Mouse (Mus musculus) kidney, postnatal 36 days (tissue): Measurements from ENCODE around the gene Nat8f2.
"Not testable (repeated sequence)": the region's sequence is repeated elsewhere in the genome, so short reads cannot be mapped to it uniquely, and the experiment has no call there.

Experiments used
- DNase-seq, 2 experiments: peaks; one replicate each; pipeline ENCODE4 v3.0.0; 2021 to 2022; ENCODE audit warnings: mixed read lengths in 2 of 2

Gene Nat8f2

GRCm38 (mm10) chr6:85863136-85863535, 5.8 kb downstream of the Nat8f2 start:
- no peak for DNase-seq

DNA sequence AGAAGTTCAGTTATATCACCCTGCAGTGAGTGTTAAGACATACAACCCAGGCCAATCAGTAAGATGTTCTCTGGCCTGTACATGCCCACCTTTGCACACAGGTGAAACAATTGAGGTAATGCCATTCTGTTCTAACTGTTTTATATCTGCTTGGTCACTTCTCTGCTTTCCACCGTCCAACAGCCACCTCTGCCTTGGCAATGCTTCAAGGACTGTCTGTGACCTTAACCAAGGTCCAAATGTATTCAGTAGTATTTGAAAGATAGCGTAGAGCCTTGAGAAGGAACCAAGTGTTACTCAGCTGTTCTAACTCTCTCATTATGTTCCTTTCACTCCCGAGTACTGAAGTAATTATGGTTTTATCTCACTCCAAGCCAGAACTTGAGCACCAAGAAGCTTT, 6.4 kb downstream of the Nat8f2 start:
- peak; percentile 66 to 69 for DNase-seq

DNA sequence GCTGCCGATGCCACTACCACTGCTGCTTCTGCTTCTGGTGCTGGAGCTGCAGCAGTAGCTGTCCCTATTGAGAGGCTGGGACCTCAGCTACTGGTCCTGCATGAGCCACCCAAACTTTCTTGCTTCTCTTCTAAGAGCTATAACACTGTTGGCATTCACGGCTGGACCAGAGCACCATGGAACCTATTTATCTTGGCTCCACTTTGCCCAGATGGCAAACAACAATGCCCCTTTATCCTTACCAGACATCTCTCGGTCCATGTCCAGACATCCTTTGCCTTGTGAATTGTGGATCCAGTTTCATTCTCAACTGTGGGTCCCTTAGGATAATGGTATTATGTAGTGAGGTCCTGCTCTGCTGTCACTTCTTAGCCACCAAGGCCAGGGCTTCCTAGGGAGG, 7.7 kb downstream of the Nat8f2 start:
- peak in 1 of 2 experiments; percentile 45 for DNase-seq

DNA sequence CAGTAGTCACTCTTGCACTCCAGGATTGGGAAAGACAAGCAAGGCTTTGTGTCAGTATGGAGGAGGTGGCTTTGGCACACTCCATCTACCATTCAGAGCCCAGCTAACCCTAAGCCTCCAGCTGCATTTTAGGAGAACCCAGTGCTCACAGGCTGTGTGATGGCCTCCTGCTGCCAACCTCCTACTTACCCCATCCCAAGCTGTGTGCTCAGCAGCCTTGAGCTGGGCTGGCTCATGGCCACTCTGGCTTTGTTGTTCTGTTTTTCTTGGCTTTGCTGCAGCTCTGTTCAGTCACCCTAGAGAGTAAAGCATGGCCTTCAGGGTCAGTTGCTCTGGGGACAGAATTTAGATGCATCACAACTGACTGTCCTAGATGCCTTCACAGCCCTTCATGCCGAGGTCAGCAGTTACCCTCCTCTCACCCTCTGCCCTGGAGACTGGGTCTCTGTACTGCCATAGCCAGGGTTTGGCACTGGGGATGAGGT, 12.7 kb downstream of the Nat8f2 start:
- DNase-seq, result peak; percentile 78 to 81

DNA sequence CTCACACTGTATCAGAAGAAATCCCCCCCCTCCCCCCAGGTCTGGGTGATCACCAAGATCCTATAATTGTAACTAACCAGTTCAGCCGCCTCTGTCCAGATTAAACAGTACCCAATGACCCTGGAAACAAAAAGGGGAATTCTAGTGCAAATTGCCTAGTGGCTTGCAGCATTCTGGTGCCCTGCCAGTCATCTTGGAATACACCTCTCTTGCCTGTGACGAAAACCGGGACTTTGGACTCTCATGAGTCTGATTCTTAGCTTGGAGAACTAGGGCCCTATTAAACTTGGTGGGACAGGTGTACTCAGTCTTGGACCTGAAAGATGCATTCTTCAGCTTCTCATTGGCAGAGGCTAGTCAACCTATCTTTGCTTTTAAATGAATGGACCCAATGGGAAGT, 15.5 kb downstream of the Nat8f2 start:
- DNase-seq, result peak; percentile 82 to 84

- DNase-seq, result no peak
These were observed 17.7 kb downstream of the Nat8f2 start for GRCm38 (mm10) chr6:85851062-85851773.

GRCm38 (mm10) chr6:85849240-85849639, 19.7 kb downstream of the Nat8f2 start:
- no peak for DNase-seq

GRCm38 (mm10) chr6:85848140-85848539, 20.8 kb downstream of the Nat8f2 start:
- DNase-seq, result no peak

- DNase-seq, result no peak
These were observed 22.0 kb downstream of the Nat8f2 start for GRCm38 (mm10) chr6:85846921-85847320.

DNA sequence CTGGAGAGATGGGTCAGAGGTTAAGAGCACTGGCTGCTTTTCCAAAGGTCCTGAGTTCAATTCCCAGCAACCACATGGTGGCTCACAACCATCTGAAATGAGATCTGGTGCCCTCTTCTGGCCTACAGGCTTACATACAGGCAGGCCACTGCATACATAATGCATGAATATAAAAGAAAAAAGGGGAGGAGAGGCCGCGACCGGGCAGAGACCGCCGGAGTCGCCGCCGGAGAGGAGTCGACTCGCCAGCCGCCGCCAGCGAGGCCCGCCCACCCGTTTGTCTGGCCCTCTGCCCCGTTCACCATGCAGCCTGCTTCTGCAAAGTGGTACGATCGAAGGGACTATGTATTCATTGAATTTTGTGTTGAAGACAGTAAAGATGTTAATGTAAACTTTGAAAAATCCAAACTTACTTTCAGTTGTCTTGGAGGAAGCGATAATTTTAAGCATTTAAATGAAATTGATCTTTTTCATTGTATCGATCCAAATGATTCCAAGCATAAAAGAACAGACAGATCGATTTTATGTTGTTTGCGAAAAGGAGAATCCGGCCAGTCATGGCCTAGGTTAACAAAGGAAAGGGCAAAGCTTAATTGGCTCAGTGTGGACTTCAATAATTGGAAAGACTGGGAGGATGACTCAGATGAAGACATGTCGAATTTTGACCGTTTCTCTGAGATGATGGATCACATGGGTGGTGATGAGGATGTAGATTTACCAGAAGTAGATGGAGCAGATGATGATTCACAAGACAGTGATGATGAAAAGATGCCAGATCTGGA, 25.1 kb downstream of the Nat8f2 start:
- not testable (repeated sequence) for DNase-seq

GRCm38 (mm10) chr6:85839982-85840381, 29.0 kb downstream of the Nat8f2 start:
- DNase-seq, result no peak

- DNase-seq, result no peak
These were observed 30.3 kb downstream of the Nat8f2 start for GRCm38 (mm10) chr6:85838674-85839073.

- DNase-seq, result peak; percentile 29 to 65
These were observed 31.7 kb downstream of the Nat8f2 start for GRCm38 (mm10) chr6:85837307-85837706.

DNA sequence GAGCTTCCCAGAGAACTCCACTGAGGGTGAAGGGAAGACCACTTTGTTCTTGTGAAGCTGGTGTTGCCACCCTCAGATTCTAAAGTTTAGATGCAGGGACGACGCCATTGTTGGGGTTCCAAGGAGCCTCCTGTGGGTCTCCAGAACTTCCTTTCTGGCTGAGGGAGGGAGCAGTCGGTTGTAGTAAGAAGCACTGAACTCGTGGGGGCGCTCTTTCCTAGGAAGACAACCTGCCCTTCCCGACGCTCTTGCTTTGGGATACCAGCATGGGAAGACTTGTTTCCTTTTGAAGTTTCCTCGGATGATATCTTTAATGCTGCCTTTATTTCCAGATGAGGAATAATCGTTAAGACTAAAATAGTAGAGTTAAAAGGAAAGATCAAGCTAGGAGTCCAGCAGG, 32.1 kb downstream of the Nat8f2 start:
- DNase-seq, result peak; percentile 52 to 85

- DNase-seq, result peak; percentile 23 to 36
These were observed 32.9 kb downstream of the Nat8f2 start for GRCm38 (mm10) chr6:85836098-85836497.

GRCm38 (mm10) chr6:85835104-85835503, 33.9 kb downstream of the Nat8f2 start:
- peak; percentile 62 to 80 for DNase-seq

DNA sequence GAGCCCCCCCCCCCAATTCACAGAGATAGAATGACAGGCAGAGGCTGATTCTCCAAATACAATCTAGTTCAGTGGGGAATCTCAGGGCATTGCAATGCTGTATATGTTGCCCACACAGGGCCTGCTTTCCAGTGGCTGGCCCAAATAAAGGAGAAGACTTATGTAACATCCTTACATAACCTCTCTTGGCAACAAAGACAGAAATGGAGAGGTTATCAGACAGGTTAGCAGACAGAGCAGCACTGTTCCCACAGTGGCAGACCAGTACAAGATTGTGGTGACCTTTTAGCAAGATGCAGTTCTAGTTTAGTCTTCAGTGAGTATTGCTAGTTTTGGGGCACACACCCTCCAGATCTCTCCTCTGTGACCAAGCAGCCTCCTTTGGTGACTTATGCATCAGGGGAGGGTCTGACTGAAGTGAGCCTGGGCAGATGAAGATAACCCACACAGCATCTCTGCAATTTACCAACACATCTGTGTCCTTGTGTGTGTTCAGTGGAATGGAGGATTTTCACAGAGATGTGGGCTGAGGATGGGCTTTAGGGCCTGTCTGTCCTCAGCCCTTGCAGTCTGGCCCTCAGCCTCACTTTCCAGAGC, 34.4 kb downstream of the Nat8f2 start:
- peak in 1 of 2 experiments; percentile 55 for DNase-seq

DNA sequence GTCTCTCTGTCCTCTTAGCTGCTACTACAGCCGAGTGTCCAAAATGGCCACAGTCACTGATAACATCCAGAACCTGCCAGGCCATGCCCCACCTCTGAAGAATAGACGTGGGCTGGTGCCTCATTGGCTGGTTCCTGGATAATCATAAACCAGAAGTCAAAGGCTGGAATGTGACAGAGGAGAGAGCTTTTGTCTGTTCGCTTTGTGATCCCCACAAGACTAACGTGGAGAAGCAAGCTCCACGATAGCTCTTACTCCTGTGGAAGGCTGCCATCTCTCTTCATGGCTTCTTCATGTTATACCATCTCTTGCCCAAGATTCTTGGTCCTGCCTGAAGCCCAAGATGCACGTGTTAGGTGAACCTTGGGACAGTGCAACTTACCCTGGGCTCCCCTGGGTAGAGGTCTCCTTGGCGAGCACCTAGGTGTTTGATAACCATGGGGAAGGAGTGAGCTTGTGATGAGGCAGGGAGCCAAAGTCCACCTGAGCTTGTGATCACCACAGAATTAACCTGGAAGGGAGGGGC, 37.1 kb downstream of the Nat8f2 start, which contains the start of gene Nat8:
Nat8 (minus strand) TSS at position 287 of the 526 bp plus-strand sequence.
- peak; percentile 79 to 80 for DNase-seq

GRCm38 (mm10) chr6:85829462-85829861, 39.5 kb downstream of the Nat8f2 start:
- DNase-seq, result peak; percentile 48 to 54

- DNase-seq, result peak in 1 of 2 experiments; percentile 57
These were observed 43.1 kb downstream of the Nat8f2 start for GRCm38 (mm10) chr6:85825886-85826285.

DNA sequence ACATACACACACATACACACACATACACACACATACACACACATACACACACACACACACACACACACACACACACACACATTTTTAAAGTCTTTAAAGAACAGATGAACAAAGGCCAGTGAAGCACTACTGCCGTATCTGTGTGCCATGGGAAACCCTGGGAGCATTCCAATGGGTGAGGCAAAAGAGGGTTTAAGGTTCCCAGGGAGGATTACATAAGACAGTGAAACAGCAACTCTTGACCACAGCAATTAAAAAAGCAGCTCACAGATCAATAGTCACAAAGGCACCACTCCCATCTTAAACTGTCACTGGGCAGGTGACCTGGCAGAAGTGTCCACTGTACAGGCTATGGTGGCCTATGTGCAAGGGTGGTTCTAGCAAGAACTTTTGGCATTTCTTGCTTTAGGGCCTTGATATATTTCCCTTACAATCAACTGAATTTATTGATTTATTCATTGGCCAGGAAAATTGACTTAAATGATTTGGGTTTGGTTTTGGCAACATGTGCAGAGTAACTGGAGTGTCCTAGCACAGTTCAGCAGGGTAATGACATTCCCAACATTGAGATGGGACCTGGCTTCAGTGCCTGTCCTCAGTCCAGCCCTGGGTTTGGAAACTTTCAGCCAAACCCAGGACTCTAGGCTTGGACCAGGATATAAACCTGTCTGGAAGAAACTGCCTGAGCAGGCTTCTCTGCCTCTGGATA, 45.4 kb downstream of the Nat8f2 start:
- DNase-seq, result peak in 1 of 2 experiments; percentile 51

GRCm38 (mm10) chr6:85822286-85822685, 46.7 kb downstream of the Nat8f2 start:
- peak in 1 of 2 experiments; percentile 50 for DNase-seq
